Mouse (Mus musculus) cerebellum, postnatal 4 days (tissue): Measurements from ENCODE around the gene Smarcc2.

ENCODE experiments used
- DNase-seq, 2 experiments: peaks; one replicate each; pipeline ENCODE4 v3.0.0; 2022; ENCODE audit warnings: low spot score in 2 of 2, mixed read lengths in 1 of 2

Gene Smarcc2

DNA sequence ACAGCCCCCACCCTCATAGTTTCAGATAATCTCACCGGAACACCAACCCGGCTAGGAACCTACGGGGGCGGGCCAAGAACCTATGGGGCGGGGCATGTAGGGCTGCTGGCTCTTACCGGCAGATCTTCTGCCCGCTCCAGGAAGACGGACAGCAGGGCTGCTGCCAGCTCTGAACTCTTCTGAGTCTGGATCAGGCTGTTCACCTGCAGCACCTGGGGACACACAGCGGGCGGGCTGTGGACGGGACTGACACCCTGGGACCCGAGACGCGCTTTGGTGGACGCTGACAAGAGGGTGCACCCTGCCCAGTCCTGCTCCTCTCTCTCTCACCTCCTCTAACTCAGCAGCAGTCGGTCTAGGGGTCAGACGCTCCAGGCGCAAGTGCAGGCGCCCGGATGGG is 57.0 kb downstream of the Smarcc2 start:
- no peak for DNase-seq

DNA sequence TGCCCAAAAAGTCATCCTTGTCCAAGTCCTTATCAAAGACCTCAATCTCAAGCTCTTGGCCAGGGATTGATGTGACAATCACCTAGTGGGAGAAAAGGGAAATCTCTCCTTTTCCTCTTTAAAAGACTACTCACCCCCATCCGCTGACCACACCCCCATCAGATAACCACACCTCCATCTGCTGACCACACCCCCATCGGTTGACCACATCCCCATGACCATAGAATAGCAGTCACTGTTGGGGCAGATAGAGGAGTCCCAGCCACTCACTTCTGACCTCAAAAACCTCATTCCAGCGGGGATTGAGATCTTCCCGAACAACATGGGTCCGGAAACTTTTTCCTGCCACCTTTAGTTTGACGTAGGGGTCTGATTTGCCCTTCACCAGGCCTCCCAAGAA is 57.6 kb downstream of the Smarcc2 start:
- DNase-seq, result no peak

DNA sequence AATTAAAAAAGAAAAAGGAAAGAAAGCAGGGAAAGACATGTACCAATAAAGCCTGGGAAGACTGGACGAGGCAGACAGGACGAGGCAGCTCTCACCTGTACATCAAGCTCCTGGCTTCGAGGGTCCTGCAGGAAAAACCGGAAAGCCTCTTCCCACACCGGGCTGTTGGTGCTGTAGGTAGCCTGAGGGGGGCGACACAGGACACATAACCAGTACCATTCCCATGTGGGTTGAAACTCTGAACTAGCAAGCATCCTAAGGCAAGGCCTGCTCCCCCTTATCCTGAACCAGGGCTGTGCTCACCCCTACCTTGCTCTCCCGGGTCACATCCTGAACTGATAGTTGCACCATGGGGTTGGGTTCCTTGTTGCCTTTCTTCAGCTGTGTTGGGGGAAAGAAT is 59.8 kb downstream of the Smarcc2 start:
- peak in 1 of 2 experiments; percentile 49 for DNase-seq

DNA sequence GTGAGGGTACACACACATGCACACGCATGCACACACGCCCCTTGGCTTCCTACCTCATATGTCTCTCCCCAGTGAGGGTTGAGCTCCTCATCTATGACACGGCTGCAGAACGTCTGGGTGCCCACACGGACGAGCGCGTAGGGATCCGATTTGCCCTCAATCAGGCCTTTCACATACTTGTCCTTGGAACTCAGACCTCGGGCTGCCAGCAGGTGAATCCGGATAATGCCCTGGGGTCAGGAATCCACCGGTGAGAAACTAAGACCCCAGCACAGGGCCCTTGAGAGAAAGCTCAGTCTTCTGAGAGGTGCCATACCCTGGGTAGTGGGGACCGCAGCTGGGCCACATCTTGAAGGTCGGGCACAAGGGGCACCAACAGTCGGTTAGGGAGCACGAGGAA is 61.5 kb downstream of the Smarcc2 start:
- no peak for DNase-seq

DNA sequence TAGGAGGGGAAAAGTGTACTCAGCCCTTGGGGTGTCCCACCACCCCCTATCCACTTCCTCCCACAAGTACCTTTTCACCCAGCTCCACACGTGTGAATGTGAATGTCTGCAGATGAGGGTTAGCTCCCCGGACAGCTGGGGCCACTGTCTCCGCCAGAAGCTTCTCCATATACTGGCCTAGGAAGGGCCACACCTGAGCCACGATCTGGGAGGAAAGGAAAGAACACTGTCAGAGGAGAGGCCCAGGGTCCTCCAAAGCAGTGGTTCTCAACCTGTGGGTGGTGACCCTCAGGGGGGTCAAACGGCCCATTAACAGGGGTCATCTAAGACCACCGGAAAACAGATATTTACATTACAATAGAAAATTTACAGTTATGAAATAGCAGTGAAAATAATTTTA is 63.3 kb downstream of the Smarcc2 start:
- DNase-seq, result no peak

DNA sequence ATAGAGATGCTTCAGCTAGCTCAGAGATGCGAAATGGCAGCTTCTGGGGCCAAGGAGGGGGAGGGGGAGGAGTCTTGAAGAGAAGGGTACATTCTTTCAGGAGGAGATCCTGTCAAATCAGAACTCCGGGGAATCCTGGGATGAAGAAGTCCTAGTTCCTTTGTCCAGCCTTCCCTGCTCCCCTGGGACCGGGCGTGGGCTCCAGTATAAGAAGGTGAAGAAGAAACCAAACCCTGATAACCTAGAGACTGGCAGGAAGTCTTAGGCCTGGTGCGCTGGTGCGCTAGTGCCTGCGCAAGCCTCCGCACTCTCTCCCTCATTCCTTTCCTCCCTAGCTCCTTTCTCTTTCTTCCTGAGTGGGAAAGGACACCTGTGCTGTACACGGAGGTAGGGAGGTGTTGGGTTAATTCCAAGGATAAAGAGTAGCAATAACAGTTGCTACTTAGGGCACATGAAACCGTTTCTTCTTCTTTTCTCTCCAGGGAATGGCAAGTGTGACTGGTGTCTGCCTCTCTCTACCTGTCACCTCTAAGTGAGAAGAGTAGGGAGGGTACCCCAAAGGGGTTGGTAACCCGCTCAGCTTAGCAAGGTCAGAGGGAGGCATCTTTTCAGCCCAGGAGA is 65.2 kb downstream of the Smarcc2 start:
- no peak for DNase-seq

DNA sequence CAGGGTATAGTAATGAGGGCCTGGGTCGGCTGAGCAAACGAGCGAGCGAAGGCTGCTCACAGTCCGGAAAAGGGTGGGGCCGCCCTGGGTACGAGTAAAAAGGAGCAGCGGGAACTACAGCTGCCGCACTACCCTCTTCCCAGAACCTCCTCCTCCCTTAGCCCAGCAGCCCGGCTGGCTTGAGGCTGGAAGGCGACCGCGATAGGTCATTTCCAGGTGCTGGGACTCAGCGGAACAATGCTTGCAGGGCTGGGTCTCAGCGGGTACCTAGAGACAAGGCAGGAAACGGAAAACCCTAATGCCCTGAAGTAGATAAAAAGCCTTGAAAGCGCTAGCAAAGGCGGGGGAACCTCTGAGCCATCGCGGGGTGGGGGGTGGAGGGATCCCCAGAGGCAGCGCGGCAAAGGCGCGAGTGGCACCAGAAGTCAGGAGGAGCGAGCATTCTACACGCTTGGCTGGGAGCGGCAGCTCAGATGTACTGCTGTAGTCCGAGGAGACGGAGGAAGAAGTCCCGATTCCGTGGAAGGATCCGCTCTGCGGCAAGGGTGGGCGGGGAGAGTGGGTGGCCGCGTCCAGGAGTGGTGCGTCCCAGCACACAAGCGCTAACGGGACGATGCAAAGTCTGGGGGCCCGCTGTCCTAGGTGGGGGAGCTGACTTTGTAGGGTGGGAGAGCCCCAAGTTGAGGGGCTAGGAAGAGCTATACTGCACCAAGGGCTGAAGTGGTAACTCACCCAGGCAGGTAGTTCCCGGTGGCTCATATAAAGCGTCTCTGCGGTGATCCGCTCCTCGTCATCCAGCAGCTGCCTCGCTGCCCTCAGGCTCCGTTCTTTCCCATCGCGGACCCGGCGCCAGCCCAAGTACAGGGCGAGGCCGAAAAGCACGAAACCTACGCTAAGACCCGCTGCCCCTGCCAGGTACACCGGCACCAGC is 65.9 kb downstream of the Smarcc2 start:
- peak in 1 of 2 experiments; percentile 56 for DNase-seq

DNA sequence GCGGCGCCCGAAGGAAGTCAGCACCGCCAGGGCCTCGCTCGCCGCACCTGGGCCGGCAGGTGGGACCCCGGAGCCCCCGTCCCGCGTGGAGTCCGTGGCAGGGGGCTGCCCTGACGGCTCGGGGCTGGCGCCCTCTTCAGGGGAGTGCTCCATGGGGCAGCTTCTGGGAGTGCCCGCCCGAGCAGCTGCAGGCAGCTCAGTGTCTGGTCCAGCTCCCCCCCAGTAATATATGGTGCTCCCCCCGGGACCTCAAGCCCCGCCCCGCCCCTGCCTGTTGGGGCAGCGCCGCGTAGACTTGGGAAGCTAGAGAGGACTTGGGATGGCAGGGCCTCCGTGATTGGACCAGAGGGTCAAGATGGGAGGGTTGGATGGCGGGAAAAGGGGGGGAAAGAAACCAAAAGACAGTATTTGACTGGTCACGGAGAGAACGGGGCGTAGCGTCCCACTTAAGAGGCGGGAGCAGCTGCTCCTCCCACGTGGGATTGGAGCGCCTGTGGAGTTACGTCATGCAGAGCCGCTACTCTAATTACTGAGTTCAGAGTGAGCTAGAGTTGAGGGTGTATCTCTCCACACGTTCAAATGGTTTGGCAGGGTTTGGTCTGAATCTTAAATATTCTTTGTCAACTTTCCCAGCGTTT is 66.7 kb downstream of the Smarcc2 start, which contains the start of gene Esyt1:
TSS of gene Esyt1 (minus strand) at position 201 of the 638 bp plus-strand sequence.
- peak; percentile 60 to 82 for DNase-seq

DNA sequence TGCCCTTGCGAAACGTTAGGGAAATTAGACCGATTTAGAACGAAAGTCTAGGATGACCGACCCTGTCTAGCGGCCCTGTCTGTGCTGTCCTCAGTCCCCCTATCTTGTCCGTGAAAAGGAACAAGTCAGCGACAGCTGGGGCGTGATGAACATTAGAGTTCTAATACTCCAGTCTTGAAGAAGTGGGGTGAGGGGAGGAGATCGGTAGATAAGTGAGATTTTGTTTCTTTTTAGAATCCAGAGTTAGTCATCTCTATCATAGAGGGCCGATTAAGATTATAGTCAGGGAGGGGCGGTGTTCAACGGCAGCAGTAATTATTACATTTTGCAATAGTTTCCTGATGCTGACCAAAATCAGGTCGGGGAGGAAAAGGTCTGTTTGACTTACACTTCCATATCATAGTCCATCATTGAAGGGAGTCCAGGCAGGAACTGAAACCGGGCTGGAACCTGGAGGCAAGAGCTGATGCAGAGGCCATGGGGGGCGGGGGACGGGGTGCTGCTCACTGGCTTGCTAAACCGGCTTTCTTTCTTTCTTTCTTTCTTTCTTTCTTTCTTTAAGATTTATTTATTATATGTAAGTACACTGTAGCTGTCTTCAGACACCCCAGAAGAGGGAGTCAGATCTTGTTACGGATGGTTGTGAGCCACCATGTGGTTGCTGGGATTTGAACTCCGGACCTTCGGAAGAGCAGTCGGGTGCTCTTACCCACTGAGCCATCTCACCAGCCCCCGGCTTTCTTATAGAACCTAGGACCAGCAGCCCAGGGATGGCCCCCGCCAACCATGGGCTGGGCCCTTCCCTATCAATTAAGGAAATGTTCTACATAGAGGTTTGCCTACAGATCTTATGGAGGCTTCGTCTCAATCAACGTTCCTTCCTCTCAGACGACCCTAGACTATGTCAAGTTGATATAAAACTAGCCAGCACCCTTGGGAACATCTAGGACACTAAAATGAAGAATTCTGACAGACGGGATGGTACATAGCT is 67.6 kb downstream of the Smarcc2 start:
- no peak for DNase-seq

DNA sequence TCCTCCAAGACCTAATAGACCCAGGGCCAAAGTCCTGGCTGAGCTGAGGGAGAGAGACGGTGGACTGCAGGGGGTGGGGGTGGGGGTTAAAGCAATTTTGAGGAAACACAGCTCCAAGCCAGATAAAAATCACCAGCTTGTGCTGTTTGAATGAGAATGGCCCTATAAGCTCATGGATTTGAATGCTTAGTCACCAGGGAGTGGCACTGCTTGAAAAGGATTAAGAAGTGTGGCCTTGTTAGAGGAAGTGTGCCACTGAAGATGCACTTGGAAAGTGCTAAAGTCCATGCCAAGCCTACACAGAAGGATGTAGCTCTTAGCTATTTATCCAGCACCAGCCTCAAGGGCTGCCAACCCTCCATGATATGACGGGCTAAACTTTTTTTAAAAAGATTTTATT is 76.2 kb downstream of the Smarcc2 start:
- DNase-seq, result no peak

DNA sequence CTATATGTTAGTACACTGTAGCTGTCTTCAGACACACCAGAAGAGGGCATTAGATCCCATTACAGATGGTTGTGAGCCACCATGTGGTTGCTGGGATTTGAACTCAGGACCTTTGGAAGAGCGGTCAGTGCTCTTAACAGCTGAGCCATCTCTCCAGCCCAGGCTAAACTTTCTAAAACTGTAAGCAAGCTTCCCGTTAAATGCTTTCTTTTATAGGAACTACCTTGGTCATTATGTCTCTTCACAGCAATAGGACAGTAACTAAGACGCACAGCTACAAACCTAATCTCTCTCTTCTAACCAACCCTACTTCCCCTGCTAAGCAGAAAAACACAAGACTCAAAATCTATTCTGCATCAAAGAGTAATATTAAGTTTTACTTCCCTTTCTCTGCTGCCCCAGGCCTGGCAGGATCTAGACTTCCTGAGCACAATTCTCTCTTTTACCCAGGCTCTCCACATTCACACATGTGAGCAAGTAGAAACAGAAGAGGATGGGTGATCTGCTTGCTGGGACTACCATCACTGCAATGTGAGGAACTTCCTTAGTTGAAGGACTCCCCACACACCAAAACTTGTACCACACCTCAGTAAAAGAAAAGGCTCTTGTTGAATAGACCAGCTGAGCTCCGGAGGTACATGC is 76.7 kb downstream of the Smarcc2 start:
- DNase-seq, result no peak

DNA sequence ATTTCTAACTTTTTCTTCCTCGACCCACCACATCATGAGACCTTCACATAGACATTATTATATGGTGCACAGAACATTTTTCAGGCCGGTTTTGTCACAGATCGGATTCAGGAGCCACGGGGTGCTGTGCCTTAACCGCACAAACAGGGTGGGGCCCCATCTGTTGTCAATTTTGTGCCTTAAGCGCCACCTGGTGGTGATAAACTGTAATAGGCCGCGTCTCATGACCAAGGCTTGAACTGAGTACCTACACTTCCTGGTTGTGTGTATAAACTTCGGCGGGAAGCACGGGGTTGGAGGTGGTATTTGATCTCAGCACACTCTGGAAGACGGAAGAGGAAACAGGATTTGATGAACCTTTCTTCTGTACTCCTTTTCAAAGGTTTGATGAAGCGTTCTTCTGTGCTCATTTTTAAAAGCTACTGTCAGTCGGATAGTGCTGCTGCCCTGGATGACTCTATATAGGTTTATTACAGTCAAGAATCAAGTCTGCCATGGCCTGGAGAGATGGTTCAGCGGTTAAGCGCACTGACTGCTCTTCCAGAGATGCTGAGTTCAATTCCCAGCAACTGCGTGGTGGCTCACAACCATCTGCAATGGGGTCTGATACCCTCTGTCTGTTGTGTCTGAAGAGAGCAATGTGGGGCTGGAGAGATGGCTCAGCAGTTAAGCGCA is 77.4 kb downstream of the Smarcc2 start:
- peak; percentile 67 to 81 for DNase-seq

DNA sequence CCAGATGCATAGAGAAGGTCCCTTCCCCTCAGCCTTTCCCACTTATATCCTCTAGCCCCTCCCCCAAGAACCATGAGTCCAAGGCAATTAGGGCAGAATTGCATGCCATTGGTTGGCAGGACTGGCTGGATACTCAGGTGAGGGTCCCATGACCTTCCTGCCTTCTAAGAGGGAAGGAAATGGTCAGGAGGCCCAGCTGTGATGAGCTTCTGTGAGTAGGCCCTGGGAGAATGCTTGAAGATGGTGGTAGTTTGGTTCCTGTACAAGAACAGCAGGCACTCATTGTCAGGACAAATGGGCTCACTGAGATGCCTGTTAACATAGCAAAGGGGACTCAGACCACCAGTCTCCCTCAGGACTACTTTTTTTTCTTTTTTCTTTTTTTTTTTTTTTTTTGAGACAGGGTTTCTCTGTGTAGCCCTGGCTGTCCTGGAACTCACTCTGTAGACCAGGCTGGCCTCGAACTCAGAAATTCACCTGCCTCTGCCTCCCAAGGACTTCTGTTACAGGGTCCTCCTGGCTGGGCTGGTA is 79.4 kb downstream of the Smarcc2 start:
- no peak for DNase-seq
